Mouse (Mus musculus) Patski (cell line): ENCODE data around the gene Brwd1. TPM values are rescaled to one million over a fixed set of nuclear protein-coding genes. Genes with fewer than 3 reads are reported as not detected.

Experiments used
- ATAC-seq: fragments of 100-300 bp; one replicate; pipeline ENCODE4 v1.8.0; 2021
- CTCF ChIA-PET: fragments of 350-600 bp; sonication (Branson Sonifier 250); formaldehyde crosslinking; loops from one replicate; lab custom pipeline; 2022; ENCODE audit warnings: inconsistent platforms; lab: Charles Lee
- POLR2A ChIA-PET: fragments of 350-600 bp; sonication (Branson Sonifier 250); formaldehyde crosslinking; loops from one replicate; lab custom pipeline; 2022; ENCODE audit warnings: antibody characterized with exemption, inconsistent platforms; lab: Charles Lee
- DNase-seq: peaks from one replicate; pipeline ENCODE4 v3.0.0-alpha.2; 2011; ENCODE audit warnings: low read depth, low spot score
- H3K27me3 ChIP-seq: fragments of 371-371 bp; one replicate; pipeline ENCODE4 v1.5.1; 2021
- CTCF ChIP-seq: fragments of 100-300 bp; IDR thresholded peaks from one replicate; pipeline ENCODE4 v1.5.1; 2021
- in situ Hi-C: fragments of 300-500 bp; cut with MboI; formaldehyde crosslinking; loops from 3 replicates; pipeline ENCODE4 v1.11.1; 2018; ENCODE audit warnings: low pct_unique_long_range_greater_than_20kb, mixed read lengths
- polyA plus RNA-seq: library from polyadenylated mRNA; unstranded; gene quantifications from one replicate; pipeline ENCODE4 v1.2.3, GENCODE M21; 2021

The Brwd1 gene
- polyA plus RNA-seq, 1 experiment from 2014 or later, result 46.6 TPM

DNA sequence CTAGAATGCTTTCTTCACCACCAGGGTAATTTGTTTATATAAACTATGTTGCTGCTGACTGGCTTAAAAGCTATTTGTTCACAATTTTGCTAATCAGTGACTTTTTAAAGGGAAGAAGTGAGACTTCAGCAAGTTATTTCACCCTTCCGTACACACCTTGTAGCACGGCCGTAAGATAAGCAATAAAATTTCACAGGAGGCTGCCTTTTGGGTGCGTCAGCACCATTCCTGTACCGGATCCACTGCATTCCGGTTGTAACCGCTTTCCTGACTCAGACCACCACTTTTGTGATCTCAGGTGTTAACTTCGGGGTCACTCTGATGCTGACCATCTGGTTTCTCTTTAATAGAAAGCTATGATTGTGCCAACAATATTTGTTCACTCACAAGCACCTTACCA is 124.2 kb downstream of the Brwd1 start:
- ChIA-PET CTCF (interaction anchor here (1.4 to 2.9 kb wide), 6 partner anchors 10 to 353 kb away, joined by 3 to 9 read pairs (median 5); no protein-coding TSS in a partner anchor), POLR2A (no interaction called here)
- no peaks in the 10 kb centered on the region for H3K27me3 ChIP-seq
- peak; percentile 54 for ATAC-seq
- TF ChIP-seq CTCF, result no peak
- in situ Hi-C loops, result loop anchor here (25.0 kb wide), 1 partner anchor 746 kb away; no protein-coding TSS in a partner anchor
- no peak for DNase-seq

DNA sequence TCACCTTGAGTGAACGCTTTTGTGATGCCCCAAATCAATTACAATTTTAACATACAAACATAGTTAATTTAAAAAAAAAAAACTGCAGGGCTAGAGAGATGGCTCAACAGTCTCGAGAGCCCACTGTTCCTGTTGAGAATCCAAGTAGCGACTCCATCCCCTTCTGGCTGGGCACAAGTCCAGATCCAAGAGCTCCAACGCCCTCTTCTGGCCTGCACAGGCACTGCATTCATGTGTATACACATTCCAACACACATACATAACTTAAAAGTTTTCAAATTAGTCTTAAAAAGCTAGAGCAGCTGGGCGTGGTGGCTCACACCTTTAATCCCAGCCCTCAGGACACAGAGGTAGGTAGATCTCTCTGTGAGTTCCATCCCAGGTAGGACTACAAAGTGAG is 125.7 kb downstream of the Brwd1 start:
- ATAC-seq (no peak), DNase-seq (no peak)
- ChIA-PET POLR2A (no interaction called here), CTCF (interaction anchor here (1.2 to 1.9 kb wide), 4 partner anchors 11 to 311 kb away, joined by 3 to 9 read pairs (median 4); no protein-coding TSS in a partner anchor)
- in situ Hi-C loops, result loop anchor here (25.0 kb wide), 1 partner anchor 744 kb away; no protein-coding TSS in a partner anchor
- peaks cover 2% of the 10 kb centered on the region for H3K27me3 ChIP-seq
- TF ChIP-seq CTCF, result peak; percentile 65

GRCm38 (mm10) chr16:95955716-95956346 is 126.5 kb downstream of the Brwd1 start:
- POLR2A ChIA-PET, result interaction anchor here (0.6 kb wide), 1 partner anchor 30 kb away, joined by 3 read pairs; no protein-coding TSS in a partner anchor
- peaks cover 4% of the 10 kb centered on the region for H3K27me3 ChIP-seq
- no peak for DNase-seq
- no peak for TF ChIP-seq CTCF
- in situ Hi-C loops, result loop anchor here (25.0 kb wide), 1 partner anchor 744 kb away; no protein-coding TSS in a partner anchor
- CTCF ChIA-PET, result no interaction called here
- ATAC-seq, result no peak

DNA sequence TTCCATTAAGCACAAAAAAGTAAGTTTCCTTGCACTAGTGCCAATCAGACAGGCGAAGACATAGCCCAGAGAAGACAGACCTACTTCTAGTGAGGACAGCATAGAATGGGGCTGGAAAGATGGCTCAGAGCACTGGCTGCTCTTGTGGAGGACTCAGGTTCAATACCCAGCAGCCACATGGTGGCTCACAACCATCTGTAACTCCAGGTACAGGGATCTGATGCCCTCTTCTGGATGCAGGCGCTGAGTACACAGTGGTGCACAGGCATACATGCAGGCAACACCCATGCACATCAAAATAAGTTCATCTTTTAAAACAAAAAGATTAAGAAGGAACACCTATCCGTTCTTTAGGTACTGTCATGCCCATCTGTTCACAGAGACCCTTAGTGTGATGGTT is 128.0 kb downstream of the Brwd1 start:
- in situ Hi-C loops, result loop anchor here (25.0 kb wide), 1 partner anchor 742 kb away; no protein-coding TSS in a partner anchor
- no peak for TF ChIP-seq CTCF
- peaks cover 4% of the 10 kb centered on the region for H3K27me3 ChIP-seq
- ChIA-PET POLR2A (no interaction called here), CTCF (no interaction called here)
- DNase-seq (no peak), ATAC-seq (no peak)

GRCm38 (mm10) chr16:95953159-95953650 is 129.1 kb downstream of the Brwd1 start:
- peaks cover 4% of the 10 kb centered on the region for H3K27me3 ChIP-seq
- ChIA-PET POLR2A (interaction anchor here (0.5 kb wide), 1 partner anchor 8 kb away, joined by 3 read pairs; no protein-coding TSS in a partner anchor), CTCF (no interaction called here)
- no peak for ATAC-seq
- no peak for DNase-seq
- TF ChIP-seq CTCF, result no peak
- in situ Hi-C loops, result loop anchor here (25.0 kb wide), 1 partner anchor 741 kb away; no protein-coding TSS in a partner anchor

GRCm38 (mm10) chr16:95951471-95951870 is 130.9 kb downstream of the Brwd1 start:
- no peak for ATAC-seq
- in situ Hi-C loops, result loop anchor here (25.0 kb wide), 1 partner anchor 739 kb away; no protein-coding TSS in a partner anchor
- ChIA-PET POLR2A (no interaction called here), CTCF (no interaction called here)
- H3K27me3 ChIP-seq, result peaks cover 4% of the 10 kb centered on the region
- no peak for TF ChIP-seq CTCF
- no peak for DNase-seq

- POLR2A ChIA-PET, result interaction anchor here (0.7 to 2.2 kb wide), 6 partner anchors 8 to 300 kb away, joined by 3 to 8 read pairs (median 4); partner anchors contain the start of gene Psmg1
- CTCF ChIA-PET, result interaction anchor here (0.8 to 2.3 kb wide), 13 partner anchors 12 to 340 kb away, joined by 3 to 9 read pairs (median 5); no protein-coding TSS in a partner anchor
- in situ Hi-C loops, result no loop called here
Measured at GRCm38 (mm10) chr16:95945389-95946311, 136.7 kb downstream of the Brwd1 start.

DNA sequence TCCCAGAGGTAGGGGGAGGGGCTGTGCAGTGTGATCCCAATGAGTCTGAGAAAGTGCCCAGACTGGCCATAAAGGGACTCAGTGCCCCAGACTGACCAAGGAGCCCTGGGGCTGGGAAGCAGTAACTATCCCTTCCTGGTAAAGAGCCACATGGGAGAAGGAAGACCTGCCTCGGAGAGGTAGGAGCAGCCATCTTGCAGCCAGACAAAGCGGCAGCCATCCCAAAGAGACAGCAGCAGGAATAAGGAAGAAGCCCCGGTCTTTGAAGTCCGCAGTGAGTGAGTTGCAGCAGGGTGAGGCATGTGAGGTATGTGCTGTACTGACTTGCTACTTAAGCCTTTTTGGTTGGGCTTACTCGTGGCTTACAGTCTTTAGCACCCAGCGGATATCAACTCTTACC is 139.1 kb downstream of the Brwd1 start:
- no peak for TF ChIP-seq CTCF
- CTCF ChIA-PET, result no interaction called here
- in situ Hi-C loops, result no loop called here
- POLR2A ChIA-PET, result no interaction called here
- DNase-seq (no peak), ATAC-seq (no peak)
- no peaks in the 10 kb centered on the region for H3K27me3 ChIP-seq

More at GRCm38 (mm10) chr16:95945389-95946311, 136.7 kb downstream of the Brwd1 start:
- peak; percentile 94 for TF ChIP-seq CTCF
- H3K27me3 ChIP-seq, result no peaks in the 10 kb centered on the region
- peak; percentile 89 for ATAC-seq
- peak; percentile 81 for DNase-seq

Other genes with a start within 250 kb of the Brwd1 start
- gene Psmg1, start 91.6 kb downstream of the Brwd1 start, polyA plus RNA-seq, result 52.6 TPM
- 522 TPM for gene Hmgn1, start 45.2 kb upstream of the Brwd1 start, polyA plus RNA-seq
- 36.9 TPM for gene Wrb, start 62.9 kb upstream of the Brwd1 start, polyA plus RNA-seq
- 2.7 TPM for gene Lca5l, start 109.7 kb upstream of the Brwd1 start, polyA plus RNA-seq
- 0.41 TPM for gene Sh3bgr, start 117.9 kb upstream of the Brwd1 start, polyA plus RNA-seq
- gene B3galt5, start 153.3 kb upstream of the Brwd1 start, polyA plus RNA-seq, result not detected